Mouse (Mus musculus): ENCODE measurements at regions not wholly inside any gene's neighbourhood (a gene's known extent, or its start where the extent isn't known, plus 50 kb on each side); places are given as distances from the start of the nearest gene placed in this dataset.

DNA sequence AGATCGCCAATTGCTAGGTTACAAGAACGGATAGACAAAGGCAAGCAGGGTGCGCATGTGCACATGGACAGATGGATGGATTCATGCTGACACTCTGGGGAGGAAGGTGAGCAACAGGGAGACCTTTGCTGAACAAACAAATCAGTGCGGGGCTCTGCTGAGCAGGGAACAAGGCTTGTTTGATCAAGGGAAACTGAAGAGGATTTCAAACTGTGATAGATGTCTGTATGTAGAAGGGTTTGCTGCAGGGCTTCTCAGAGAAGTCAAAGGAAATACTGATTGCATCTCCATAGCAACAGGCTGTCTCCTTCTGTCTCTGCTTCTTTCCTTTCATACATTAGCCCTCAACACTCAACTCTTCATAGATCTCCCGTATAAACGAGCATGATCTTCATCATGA lies 185.5 kb upstream of the Rnd3 start:
- ATAC-seq (no peak), DNase-seq (ENCODE audit: low read depth, low spot score) (no peak)
- POLR2A ChIA-PET, result no interaction called here
- CTCF ChIA-PET, result no interaction called here
- TF ChIP-seq CTCF (IDR thresholded peaks at IDR 0.05), result no peak
- in situ Hi-C loops (cut with MboI; ENCODE audit: low pct_unique_long_range_greater_than_20kb), result no loop called here
- no peaks in the 10 kb centered on the region for H3K27me3 ChIP-seq

DNA sequence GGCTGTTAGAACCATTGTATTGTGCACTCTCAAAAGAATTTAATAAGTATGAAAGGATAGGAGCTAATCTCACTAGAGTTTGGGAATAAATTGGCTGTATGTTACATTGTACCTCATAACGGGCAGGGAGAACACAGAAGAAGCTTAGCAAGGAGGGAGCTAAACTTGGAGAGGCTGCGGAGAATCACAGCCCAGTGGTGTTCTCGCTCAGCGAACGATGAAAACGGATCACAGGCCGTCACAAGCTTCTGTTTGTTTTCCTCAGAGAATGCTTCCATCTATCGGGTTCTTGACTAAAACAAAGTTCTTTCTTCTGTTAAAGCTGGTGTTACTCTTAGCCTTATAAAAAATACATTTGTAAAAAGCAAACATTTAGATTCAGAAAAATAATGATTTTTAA lies 178.2 kb upstream of the Rnd3 start:
- POLR2A ChIA-PET, result no interaction called here
- H3K27me3 ChIP-seq, result no peaks in the 10 kb centered on the region
- TF ChIP-seq CTCF (IDR thresholded peaks at IDR 0.05), result no peak
- in situ Hi-C loops (cut with MboI; ENCODE audit: low pct_unique_long_range_greater_than_20kb), result no loop called here
- DNase-seq (ENCODE audit: low read depth, low spot score), result no peak
- CTCF ChIA-PET, result interaction anchor here (0.8 to 1.6 kb wide), 2 partner anchors 10 to 15 kb away, joined by 3 to 4 read pairs; no protein-coding TSS in a partner anchor
- ATAC-seq, result no peak

DNA sequence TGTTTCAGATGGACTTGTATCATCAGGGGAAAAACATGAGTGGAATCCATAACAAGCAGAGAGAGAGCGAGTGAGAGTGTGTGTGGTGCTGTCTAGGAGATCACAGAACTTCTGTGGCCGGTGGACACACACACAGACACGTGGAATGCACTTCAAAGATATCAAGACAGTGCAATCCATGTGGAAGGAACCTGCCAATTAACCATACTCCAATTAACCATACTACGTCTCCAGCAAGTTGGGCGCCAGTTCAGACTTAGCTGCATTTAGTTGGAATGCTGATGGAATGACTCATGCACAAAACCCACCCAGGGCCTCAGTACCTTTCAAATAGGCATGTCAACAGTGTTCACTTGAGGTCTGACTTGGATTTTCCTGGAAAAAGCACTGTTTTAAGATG lies 172.8 kb upstream of the Rnd3 start:
- ChIA-PET CTCF (interaction anchor here (1.3 kb wide), 1 partner anchor 26 kb away, joined by 3 read pairs; no protein-coding TSS in a partner anchor), POLR2A (no interaction called here)
- DNase-seq (ENCODE audit: low read depth, low spot score) (no peak), ATAC-seq (no peak)
- H3K27me3 ChIP-seq, result no peaks in the 10 kb centered on the region
- TF ChIP-seq CTCF (IDR thresholded peaks at IDR 0.05), result no peak
- in situ Hi-C loops (cut with MboI; ENCODE audit: low pct_unique_long_range_greater_than_20kb), result no loop called here

DNA sequence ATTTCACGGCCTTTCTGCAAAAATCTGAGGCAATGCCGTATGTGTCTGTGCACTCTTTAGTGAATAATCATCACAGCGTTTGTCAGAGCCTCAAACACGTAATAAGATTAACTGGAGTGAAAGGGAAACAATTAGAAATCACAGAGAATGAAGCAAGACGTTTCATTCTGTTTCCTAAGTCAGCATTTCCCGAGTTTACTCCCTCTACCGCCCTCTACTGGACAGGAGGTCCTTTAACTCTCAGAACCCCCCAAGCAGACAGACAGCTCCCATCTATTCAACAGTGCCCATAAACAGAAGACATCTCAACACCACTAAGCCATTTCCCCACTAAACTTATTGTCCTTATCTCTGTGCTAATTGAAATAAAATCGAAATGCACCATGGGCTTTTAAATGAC lies 167.5 kb upstream of the Rnd3 start:
- POLR2A ChIA-PET, result no interaction called here
- no peak for ATAC-seq
- peak; percentile 45 for TF ChIP-seq CTCF (IDR thresholded peaks at IDR 0.05)
- CTCF ChIA-PET, result interaction anchor here (0.9 to 1.5 kb wide), 2 partner anchors 10 to 17 kb away, joined by 3 to 4 read pairs; no protein-coding TSS in a partner anchor
- H3K27me3 ChIP-seq, result no peaks in the 10 kb centered on the region
- DNase-seq (ENCODE audit: low read depth, low spot score), result no peak
- in situ Hi-C loops (cut with MboI; ENCODE audit: low pct_unique_long_range_greater_than_20kb), result no loop called here

DNA sequence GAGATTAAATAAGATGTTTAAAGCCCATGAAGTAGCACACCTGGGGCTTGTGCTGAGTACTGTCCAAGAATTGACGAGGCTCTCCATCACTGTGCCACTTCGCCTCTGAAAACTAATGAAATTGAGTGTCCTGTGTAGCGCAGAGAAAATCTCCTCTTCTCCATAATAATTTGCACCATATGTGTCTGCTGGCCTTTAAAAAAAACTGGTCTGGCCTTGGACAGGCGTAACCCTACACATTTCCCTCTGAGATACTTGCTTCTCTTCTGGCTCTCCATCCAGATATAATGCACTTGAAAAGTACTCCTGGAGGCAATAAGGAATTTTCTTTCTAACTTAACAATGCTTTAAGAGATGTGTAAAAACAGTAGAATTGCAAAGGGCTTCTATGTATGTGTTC lies 164.5 kb upstream of the Rnd3 start:
- in situ Hi-C loops (cut with MboI; ENCODE audit: low pct_unique_long_range_greater_than_20kb), result no loop called here
- no peak for ATAC-seq
- no peak for TF ChIP-seq CTCF (IDR thresholded peaks at IDR 0.05)
- POLR2A ChIA-PET, result no interaction called here
- CTCF ChIA-PET, result interaction anchor here (1.6 kb wide), 1 partner anchor 85 kb away, joined by 3 read pairs; no protein-coding TSS in a partner anchor
- no peak for DNase-seq (ENCODE audit: low read depth, low spot score)
- H3K27me3 ChIP-seq, result no peaks in the 10 kb centered on the region

DNA sequence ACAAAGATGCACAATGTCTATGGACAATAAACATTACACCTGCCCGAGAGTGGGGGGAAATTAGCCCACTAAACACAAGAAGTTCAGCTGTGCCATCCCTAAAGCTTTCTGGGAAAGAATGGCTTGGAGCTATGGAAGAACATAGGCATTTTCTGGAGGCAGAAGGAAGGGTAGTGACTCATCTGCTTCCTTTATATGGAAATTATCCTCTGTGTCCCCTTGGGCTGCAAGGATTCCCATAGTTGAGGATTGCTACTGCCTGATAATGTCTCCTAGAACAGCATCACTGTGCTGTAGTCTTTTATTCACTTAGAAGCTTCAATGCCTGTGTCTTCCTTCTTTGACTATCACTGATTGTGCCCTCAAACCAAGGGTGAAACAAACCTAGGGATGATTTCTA lies 157.3 kb upstream of the Rnd3 start:
- in situ Hi-C loops (cut with MboI; ENCODE audit: low pct_unique_long_range_greater_than_20kb), result no loop called here
- POLR2A ChIA-PET, result no interaction called here
- CTCF ChIA-PET, result interaction anchor here (1.2 to 1.7 kb wide), 2 partner anchors 11 to 42 kb away, joined by 3 to 4 read pairs; no protein-coding TSS in a partner anchor

DNA sequence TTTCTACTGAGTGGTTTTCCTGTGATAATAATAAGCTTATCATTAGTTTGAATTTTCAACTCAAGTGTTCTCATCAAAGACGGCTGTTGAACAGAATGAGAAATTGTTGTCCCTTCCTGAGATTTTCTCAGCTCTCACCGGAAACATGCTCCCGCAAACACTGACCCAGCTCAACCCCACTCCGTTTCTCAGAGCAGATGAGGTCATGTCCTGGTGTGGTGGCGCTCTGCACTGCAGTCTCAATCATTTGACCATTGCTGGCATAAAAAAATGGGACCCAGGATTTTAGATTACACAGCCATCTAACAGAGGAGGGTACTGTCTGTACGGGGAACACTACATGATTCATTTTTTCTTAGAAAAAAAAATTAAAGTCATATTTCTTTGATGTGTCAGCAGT lies 156.5 kb upstream of the Rnd3 start:
- in situ Hi-C loops (cut with MboI; ENCODE audit: low pct_unique_long_range_greater_than_20kb), result no loop called here
- POLR2A ChIA-PET, result interaction anchor here (0.7 kb wide), 1 partner anchor 1030 kb away, joined by 4 read pairs; no protein-coding TSS in a partner anchor
- ATAC-seq (no peak), DNase-seq (ENCODE audit: low read depth, low spot score) (no peak)
- TF ChIP-seq CTCF (IDR thresholded peaks at IDR 0.05), result peak; percentile 10
- CTCF ChIA-PET, result interaction anchor here (0.9 to 1.2 kb wide), 2 partner anchors 14 to 43 kb away, joined by 3 read pairs; no protein-coding TSS in a partner anchor
- no peaks in the 10 kb centered on the region for H3K27me3 ChIP-seq

More for the DNA sequence above, 157.3 kb upstream of the Rnd3 start:
- no peaks in the 10 kb centered on the region for H3K27me3 ChIP-seq
- DNase-seq (ENCODE audit: low read depth, low spot score) (no peak), ATAC-seq (no peak)
- TF ChIP-seq CTCF (IDR thresholded peaks at IDR 0.05), result no peak

DNA sequence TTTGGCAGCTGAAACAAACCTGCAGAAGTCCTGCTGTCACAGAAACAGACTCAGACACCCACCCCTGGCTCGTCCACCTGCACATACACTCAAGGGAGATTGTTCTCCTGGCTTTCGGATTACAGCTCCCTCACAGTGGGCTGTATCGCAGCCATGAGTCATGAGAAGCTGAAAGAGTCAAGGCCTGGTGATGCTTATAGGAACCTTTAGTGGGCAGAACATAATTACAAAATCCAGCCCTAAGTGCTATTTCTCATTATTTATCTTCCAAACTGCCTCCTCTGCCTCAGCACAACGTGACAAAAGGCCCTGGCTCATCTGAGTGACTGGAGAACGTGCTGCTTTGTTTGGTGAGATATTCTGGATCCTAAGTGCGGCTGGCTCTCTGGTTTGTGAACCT lies 155.8 kb upstream of the Rnd3 start:
- DNase-seq (ENCODE audit: low read depth, low spot score), result no peak
- in situ Hi-C loops (cut with MboI; ENCODE audit: low pct_unique_long_range_greater_than_20kb), result no loop called here
- no peaks in the 10 kb centered on the region for H3K27me3 ChIP-seq
- TF ChIP-seq CTCF (IDR thresholded peaks at IDR 0.05), result no peak
- no peak for ATAC-seq
- POLR2A ChIA-PET, result no interaction called here
- CTCF ChIA-PET, result interaction anchor here (0.9 kb wide), 1 partner anchor 14 kb away, joined by 3 read pairs; no protein-coding TSS in a partner anchor

DNA sequence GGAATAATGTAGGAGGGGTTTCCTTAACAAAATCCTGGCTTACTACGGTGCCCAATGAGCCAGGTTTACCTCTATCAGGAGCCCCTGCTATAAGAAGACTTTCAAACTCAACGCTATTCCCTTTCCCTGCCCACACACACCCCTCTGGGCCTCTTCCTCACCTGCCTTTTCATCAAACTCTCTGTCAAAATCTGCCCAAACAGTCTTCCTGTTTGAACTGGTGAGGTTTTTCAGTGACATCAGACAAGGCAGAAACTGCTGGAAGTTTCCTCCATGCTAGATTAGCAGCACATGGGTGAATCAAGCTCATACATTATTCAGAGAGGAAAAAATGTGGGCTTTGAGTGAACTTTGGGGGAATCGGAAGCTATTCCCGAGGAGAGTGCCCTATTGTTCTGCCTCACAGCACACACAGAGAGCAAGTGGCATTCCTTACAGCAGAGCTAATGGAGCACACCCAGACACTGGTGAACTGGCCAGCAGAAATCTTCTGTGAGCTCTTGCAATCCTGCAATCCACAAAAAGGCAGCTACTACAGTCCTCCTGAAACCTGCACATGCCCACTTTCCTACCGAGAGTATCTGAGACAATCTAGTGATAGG lies 141.8 kb upstream of the Rnd3 start:
- ATAC-seq (peak; percentile 92), DNase-seq (ENCODE audit: low read depth, low spot score) (no peak)
- in situ Hi-C loops (cut with MboI; ENCODE audit: low pct_unique_long_range_greater_than_20kb), result no loop called here
- CTCF ChIA-PET, result interaction anchor here (1.1 to 1.4 kb wide), 2 partner anchors 13 to 15 kb away, joined by 3 read pairs; no protein-coding TSS in a partner anchor
- H3K27me3 ChIP-seq, result no peaks in the 10 kb centered on the region
- POLR2A ChIA-PET, result no interaction called here
- no peak for TF ChIP-seq CTCF (IDR thresholded peaks at IDR 0.05)

DNA sequence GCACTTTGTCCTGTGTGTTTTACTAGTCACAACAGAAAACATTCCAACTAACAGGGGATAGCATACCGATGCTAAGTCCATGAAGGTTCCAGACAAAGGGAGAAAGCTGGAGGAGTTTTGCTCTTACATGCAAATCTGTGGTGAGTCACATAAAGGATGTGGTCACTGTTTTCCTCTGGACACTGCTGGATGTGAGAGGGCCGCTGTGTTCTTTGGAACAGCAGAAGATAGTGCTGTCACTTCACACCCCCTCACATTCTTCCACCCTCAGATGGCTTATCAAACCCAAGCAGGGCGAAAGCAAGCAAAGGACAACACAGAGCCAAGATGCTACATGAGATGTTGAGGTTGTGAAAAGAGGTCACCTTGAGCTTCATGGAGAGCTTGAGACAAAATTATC lies 139.8 kb upstream of the Rnd3 start:
- H3K27me3 ChIP-seq, result no peaks in the 10 kb centered on the region
- CTCF ChIA-PET, result interaction anchor here (1.7 kb wide), 1 partner anchor 9 kb away, joined by 4 read pairs; no protein-coding TSS in a partner anchor
- no peak for TF ChIP-seq CTCF (IDR thresholded peaks at IDR 0.05)
- DNase-seq (ENCODE audit: low read depth, low spot score) (no peak), ATAC-seq (peak; percentile 81)
- POLR2A ChIA-PET, result interaction anchor here (0.7 kb wide), 1 partner anchor 15 kb away, joined by 5 read pairs; no protein-coding TSS in a partner anchor
- in situ Hi-C loops (cut with MboI; ENCODE audit: low pct_unique_long_range_greater_than_20kb), result no loop called here

DNA sequence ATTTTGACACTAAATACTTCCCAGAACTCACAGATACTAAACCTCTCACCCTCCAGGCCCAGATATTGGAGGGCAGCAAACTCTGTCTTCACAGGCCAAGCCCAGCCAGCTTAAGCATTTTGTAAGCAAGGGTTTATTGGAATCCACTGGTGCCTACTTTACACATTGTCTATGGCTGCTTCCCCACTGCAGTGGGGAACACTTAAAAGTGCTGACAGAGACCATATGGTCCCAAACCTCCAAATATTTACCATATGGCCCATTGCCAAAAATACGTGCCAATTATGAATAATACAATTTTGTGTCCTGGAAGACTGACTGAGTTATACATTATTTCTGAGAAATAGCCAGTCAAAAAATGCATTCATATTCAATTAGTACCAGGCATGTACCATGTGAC lies 136.7 kb upstream of the Rnd3 start:
- no peak for DNase-seq (ENCODE audit: low read depth, low spot score)
- no peak for TF ChIP-seq CTCF (IDR thresholded peaks at IDR 0.05)

More for the DNA sequence above, 136.7 kb upstream of the Rnd3 start:
- in situ Hi-C loops (cut with MboI; ENCODE audit: low pct_unique_long_range_greater_than_20kb), result no loop called here
- no peak for ATAC-seq
- POLR2A ChIA-PET, result no interaction called here
- CTCF ChIA-PET, result no interaction called here
- H3K27me3 ChIP-seq, result no peaks in the 10 kb centered on the region
